Mouse (Mus musculus) embryonic fibroblast, embryonic 13.5 days (primary cell): Measurements from ENCODE around the gene Gm6993.

Experiments used
- CTCF ChIP-seq: IDR thresholded peaks from 2 replicates; pipeline ENCODE4 v1.5.1; 2011; ENCODE audit warnings: mild to moderate bottlenecking, control low read depth, low read length, moderate library complexity, borderline replicate concordance; ENCODE audit not compliant: insufficient read depth
- POLR2A ChIP-seq: IDR thresholded peaks from 2 replicates; pipeline ENCODE4 v1.6.1; 2011; ENCODE audit warnings: low read depth, mild to moderate bottlenecking, control low read depth, low read length, moderate library complexity

DNA sequence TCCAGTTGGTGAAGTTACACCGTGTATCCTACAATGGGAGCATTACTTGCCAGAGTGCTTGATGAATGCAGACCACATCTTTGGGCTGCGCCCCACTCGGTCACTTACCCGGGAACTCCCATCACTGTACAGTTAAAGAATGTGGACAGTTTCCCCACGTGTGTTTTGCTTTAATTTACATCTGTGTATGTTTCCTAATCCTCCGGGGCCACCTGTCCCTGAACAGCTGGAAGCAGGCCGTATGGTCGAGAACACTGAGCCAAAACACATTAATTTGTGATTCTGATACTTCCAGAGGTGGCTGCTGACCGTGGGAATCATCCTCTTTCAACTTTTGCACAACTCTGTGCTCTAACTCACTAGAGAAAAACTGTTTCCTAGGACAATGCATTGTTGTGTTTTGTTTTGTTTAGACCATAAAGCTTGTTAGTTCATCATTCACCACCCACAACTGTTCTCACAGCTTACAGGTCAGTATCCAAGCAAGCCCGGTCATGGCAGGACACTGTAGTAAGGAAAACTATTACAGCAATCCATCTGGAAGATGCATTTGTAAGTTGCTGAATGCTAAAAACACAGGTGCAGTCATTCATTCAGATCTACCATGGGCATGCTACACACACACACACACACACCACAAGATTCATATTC is 34.5 kb upstream of the Gm6993 start:
- TF ChIP-seq CTCF (no peak), POLR2A (no peak)
